Mouse (Mus musculus): ENCODE measurements around the gene Sfi1.
"Not testable (repeated sequence)": the region's sequence is repeated elsewhere in the genome, so short reads cannot be mapped to it uniquely, and the experiment has no call there.

Gene Sfi1

DNA sequence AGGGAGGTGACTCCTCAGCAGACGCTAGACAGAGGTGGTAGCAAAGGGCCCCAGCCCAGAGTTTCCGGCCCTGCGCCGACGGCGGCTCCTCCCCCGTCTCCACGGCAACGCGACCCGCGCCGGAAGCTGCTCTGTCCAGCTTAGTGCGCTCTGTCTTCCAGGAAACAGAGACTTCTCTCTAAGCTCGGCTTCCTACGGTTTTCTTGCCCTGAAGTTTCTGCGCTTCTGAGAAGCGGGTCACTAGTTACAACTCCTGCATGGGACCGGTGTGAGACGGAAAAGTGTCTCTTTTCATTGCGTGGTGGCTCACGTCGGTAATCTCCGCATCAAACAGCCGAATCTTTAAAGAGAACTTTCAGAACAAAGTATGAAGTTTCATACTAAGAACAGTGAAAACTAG is at the start of gene Sfi1:
Gene Sfi1, minus strand, starts transcription at position 101 of the 400 bp plus-strand sequence.
- DNase-seq (ENCODE audit: low read depth, low spot score), result no peak

DNA sequence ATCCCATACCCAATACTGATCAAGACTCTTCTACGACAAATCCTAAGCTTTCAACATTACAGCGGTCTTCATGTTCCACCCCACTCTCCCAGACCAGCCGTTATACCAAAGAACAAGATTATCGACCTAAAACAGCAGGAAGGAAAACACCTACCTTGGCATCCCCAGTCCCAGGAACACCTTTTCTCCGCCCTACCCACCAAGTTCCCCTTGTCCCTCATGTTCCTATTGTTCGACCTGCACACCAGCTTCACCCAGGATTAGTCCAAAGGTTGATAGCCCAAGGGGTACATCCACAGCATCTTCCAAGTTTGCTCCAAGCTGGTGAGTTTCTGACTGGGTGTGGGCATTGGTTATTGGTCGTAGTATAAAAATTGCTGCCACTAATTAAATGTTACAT is 49.1 kb upstream of the Sfi1 start:
- DNase-seq (ENCODE audit: low read depth, low spot score), result no peak

GRCm38 (mm10) chr11:3235277-3235676 is 42.0 kb upstream of the Sfi1 start:
- no peak for DNase-seq (ENCODE audit: low read depth, low spot score)

- no peak for DNase-seq (ENCODE audit: low read depth, low spot score)
These were observed 40.4 kb upstream of the Sfi1 start for GRCm38 (mm10) chr11:3233704-3234103.

DNA sequence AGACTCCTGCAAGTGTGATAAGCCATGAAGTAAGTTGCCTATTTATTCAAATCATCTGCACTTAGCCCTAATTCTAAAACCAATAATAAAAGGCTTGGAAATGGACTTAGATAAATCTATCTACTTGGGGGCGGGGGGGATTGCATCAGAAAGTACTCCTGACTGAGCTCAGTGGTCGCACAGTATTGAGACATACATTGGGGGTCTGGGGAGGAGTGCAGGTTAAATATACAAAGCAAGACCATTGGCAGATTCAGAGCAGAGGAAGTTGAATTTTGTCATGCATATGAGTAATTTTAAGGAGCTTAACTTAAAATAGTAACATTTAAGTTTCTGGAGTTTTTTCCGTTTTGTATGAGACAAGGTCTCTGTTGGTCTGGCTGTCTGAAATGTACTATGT is 39.0 kb upstream of the Sfi1 start:
- no peak for DNase-seq (ENCODE audit: low read depth, low spot score)

GRCm38 (mm10) chr11:3227113-3227512 is 33.9 kb upstream of the Sfi1 start:
- no peak for DNase-seq (ENCODE audit: low read depth, low spot score)

DNA sequence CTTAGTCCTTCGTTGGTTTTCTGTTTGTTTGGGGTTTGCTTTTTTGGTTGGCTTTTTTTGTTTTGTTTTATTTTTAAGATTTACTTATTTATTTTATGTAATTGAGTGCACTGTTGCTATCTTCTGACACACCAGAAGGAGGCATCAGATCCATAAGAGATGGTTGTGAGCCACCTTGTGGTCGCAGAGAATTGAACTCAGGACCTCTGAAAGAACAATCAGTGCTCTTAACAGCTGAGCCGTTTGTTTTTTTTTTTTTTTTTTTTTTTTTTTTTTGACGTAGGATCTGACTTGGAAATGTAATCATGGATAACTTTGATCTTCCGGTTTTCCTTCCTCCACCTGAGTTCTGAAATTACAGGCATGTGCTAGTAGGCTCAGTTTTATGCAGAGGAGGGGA is 29.8 kb upstream of the Sfi1 start:
- no peak for DNase-seq (ENCODE audit: low read depth, low spot score)

GRCm38 (mm10) chr11:3212526-3212925 is 19.3 kb upstream of the Sfi1 start:
- DNase-seq (ENCODE audit: low read depth, low spot score), result no peak

DNA sequence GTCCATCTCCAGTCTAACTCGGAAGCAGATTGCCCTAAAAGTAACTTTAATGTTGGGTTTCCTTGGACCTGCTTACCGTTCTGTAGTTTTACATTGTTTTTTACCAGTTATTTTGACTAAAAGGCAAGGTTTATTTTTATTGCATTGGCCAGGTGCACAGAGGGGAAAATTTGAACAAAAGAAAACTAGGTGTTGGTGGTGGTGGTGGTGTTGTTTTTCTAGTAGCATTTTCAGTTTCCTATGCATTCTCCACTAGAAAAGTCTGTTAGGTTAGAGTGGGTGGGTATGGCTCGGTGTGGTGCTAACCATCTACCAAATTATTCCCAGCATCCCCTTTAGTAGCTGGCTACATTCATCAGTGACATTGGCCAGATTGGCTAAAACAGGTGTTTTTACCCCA is 13.5 kb upstream of the Sfi1 start:
- no peak for DNase-seq (ENCODE audit: low read depth, low spot score)

GRCm38 (mm10) chr11:3205207-3205606 is 11.9 kb upstream of the Sfi1 start:
- DNase-seq (ENCODE audit: low read depth, low spot score), result no peak

DNA sequence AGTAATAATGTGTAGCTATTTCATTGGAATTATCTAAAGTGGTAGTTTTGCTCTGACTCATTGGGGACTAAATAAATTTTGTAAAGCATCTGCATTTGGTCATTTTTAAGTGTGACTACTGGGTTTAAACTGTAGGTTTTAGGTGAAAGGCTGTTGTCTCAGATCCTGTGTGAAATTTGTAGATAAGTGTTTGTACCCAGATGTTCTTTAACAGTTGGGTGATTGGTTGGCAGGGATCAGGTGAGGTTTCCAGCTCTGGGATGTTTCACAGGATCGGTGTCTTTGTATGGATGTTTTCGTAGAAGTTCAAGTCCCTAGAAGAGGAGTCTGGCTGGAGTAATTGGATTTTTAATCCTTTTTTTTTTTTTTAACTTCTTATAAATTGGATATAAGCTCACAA is 10.5 kb upstream of the Sfi1 start:
- DNase-seq (ENCODE audit: low read depth, low spot score), result no peak

DNA sequence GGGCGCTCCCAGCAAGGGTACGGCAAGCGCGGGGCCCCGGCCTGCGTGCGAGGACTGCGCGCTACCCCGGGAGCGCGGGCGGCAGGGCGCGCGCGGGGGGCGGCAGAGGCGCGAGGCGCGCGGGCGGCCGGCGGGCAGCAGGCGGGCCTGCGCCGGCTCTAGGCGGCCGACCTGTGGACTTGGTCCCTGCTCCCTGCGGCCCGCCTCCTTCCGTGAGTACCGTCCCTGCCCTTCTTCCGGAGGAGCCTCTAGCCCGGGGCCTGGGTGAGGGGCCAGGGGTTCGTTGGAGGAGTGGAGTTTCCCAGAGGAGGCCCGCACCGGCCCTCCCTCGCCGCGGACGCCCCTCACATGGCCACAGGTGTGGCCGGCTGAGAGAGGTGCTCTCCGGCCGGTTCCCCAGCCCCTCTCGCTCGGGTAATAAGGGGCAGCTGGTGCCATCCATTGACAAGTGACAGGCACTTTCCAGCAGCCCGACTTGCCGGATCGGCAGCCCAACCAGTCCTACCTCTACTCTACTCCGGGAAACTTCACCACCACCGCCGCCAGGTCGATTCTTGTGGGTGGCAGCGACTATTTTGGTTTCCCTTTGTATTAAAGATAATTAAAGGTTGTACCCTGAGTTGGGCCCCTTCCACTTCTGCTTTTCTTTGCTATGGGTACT is 9.6 kb upstream of the Sfi1 start:
- peak; percentile 30 for DNase-seq (ENCODE audit: low read depth, low spot score)

DNA sequence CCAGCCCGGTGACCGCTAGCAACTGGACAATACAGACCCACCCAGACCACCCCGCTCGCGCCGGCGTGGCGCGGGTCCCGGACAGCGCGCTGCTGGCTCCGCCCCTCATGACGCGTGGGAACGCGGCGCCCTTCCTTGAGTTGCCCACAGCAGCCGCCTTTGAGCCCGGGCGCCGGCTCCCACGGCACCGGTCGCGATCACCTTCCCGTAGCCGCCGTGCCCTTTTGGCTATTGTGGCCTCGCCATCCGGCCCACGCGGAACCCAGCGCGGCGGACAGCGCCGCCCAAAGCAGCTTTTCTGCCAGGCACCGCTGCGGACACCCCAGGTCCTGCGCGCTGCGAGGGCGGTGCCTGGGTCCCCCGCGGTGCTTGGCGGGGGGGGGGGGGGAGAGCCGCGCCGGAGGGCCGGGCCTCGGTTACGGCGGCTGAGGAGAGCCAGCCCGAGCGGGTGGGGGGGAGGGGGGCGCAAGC is 9.0 kb upstream of the Sfi1 start, which contains the start of gene Eif4enif1:
Gene Eif4enif1, plus strand, starts transcription at position 162 of the 471 bp plus-strand sequence.
- DNase-seq (ENCODE audit: low read depth, low spot score), result peak; percentile 91

DNA sequence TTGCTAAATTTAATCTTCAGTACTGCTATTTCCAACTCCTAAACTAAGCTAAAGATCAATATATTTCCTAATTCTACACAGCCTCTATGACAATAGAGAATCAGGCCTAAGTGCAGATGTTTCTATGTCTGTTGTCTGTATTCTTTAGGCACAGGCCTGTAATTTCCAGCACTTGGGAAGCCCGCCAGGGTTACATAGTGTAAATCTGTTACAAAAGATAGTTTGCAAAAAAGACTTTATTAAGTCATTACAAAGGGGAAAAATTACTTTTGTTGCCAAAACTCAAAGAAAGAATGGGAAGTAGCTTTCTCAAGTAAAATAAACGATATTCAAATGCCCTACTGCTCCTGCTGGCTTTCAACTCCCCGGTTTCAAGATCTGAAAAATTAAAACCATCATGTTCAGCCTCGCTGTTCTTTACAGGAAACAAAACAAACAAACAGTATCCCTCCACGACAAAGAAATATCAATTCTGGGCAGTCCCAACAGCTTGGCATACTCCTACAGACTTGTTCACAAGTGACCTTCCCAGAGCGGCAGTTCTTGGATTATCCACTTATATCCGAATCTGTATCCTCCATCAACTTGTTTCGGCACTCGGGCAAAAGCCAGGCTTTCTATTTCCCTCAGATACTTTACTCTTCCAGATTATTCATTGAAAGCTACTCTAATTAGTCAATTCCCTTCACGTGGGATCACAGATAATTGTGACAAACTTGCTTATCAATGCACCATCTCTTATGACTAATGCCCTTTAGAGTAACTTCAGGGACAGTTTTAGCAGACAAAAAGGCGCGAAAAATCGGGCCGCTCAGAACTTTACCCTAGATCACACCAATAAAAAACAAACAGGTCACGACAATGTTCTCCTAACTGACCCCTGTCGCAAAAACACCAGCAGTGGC is 8.3 kb upstream of the Sfi1 start:
- no peak for DNase-seq (ENCODE audit: low read depth, low spot score)

DNA sequence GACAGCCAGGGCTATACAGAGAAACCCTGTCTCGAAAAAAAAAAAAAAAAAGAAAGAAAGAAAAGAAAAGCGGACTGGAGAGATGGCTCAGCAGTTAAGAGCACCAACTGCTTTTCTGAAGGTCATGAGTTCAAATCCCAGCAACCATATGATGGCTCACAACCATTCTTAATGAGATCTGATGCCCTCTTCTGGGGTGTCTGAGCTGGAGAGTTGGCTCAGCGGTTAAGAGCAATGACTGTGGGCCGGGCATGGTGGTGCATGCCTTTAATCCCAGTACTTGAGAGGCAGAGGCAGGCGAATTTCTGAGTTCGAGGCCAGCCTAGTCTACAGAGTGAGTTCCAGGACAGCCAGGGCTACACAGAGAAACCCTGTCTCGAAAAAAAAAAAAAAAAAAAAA is 7.4 kb upstream of the Sfi1 start:
- DNase-seq (ENCODE audit: low read depth, low spot score), result not testable (repeated sequence)

- DNase-seq (ENCODE audit: low read depth, low spot score), result not testable (repeated sequence)
These were observed 10.6 kb downstream of the Sfi1 start for GRCm38 (mm10) chr11:3182707-3183106.

GRCm38 (mm10) chr11:3181971-3182370 is 11.3 kb downstream of the Sfi1 start:
- not testable (repeated sequence) for DNase-seq (ENCODE audit: low read depth, low spot score)

DNA sequence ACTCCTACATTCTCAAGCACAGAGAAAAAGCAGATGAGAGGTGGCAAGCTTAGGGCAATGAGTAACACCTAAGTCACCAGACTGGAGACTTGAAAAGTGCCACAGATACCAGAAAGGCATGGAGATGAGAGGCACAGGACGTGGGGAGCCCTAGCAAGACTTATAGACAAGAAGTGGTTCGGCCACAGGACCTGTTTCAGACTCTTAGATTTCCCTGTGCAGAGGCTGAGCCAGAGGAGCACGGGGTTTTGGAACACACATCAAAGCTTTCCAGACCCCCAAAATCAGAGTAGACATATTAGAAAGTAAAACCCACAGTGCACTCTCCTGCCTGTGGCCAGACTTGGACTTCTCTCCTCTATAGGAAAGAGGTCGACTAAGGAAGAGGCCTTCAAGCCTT is 12.0 kb downstream of the Sfi1 start:
- DNase-seq (ENCODE audit: low read depth, low spot score), result not testable (repeated sequence)

DNA sequence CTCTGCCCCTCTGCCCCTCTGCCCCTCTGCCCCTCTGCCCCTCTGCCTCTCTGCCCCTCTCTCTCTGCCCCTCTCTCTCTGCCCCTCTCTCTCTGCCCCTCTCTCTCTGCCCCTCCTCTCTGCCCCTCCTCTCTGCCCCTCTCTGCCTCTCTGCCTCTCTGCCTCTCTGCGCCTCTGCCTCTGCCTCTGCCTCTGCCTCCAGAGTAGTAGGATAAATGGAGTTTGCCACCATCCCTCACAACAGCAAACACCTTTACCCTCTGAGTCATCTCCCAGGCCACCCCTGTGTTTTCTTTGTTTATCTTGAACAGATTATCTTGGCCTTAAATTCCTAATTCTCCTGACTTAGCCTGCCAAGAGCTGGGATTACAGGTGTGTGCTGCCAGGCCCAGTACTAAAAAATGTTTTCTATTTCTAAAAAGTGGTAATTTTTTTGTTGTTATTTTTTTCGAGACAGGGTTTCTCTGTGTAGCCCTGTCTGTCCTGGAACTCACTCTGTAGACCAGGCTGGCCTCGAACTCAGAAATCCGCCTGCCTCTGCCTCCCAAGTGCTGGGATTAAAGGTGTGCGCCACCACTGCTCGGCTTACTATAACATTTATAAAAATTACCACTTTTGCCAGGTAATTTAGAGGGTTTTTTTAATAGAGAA is 12.6 kb downstream of the Sfi1 start:
- not testable (repeated sequence) for DNase-seq (ENCODE audit: low read depth, low spot score)

DNA sequence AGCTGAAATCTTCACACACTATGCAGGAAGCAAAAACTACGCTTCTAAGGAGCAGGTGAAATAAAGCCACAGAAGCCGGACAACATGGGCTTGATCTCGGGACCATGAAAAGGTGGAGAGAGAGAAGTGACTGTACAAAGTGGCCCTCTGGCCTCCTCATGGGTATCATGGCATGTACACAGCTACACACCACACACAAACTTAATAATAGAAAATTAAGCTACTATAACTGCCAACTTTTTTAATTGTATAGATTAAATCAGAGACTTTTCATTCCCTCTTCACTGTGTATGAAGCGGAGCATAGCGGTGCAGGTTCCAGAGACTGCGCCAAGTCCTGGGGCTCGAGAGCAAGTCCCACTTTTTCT is 13.6 kb downstream of the Sfi1 start:
- DNase-seq (ENCODE audit: low read depth, low spot score), result not testable (repeated sequence)

DNA sequence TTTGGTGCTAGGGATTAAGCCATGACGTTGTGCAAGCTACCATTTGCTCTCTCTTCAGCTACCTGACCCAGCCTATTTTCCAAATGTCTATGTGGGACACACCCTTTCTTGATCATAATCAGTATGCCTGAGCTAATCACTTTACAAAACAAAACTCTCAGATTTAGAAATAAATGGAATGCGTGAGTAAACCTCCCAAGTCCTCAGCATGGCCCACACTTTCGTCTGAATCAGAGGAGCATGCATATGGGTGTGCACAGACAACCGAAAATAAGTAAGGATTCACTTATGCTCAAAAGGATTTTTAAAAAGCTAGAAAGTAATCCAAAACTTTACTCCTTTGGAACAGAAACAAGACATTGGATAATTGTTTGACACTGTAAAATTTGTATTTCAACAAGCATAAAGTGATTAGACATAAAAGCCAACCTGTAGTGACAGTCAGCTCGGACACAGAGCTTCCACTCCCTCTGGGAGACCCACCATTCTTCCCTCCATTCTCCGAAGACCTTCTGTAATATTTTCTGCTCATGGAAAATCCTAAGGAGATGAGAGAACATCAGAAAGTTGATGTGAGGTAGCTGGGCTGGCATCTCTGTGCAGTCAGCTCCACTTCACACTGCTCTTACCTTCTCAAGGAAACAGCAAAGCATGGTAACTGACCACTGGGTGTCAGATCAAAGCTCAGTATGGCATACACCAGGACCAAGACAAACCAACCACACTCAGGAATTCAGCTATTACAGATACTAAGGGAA is 14.1 kb downstream of the Sfi1 start:
- DNase-seq (ENCODE audit: low read depth, low spot score), result not testable (repeated sequence)

Data from embryo, embryonic 11.5 days (tissue).